Mouse (Mus musculus): ENCODE results near the gene Msantd2. TPM values are rescaled to one million over a fixed set of nuclear protein-coding genes. Genes with fewer than 3 reads are reported as not detected.

Gene Msantd2
- total RNA-seq (2015) (14.8 and 18.3 TPM in 2 replicates), total RNA-seq (2017) (21.9 and 40.8 TPM in 2 replicates)

DNA sequence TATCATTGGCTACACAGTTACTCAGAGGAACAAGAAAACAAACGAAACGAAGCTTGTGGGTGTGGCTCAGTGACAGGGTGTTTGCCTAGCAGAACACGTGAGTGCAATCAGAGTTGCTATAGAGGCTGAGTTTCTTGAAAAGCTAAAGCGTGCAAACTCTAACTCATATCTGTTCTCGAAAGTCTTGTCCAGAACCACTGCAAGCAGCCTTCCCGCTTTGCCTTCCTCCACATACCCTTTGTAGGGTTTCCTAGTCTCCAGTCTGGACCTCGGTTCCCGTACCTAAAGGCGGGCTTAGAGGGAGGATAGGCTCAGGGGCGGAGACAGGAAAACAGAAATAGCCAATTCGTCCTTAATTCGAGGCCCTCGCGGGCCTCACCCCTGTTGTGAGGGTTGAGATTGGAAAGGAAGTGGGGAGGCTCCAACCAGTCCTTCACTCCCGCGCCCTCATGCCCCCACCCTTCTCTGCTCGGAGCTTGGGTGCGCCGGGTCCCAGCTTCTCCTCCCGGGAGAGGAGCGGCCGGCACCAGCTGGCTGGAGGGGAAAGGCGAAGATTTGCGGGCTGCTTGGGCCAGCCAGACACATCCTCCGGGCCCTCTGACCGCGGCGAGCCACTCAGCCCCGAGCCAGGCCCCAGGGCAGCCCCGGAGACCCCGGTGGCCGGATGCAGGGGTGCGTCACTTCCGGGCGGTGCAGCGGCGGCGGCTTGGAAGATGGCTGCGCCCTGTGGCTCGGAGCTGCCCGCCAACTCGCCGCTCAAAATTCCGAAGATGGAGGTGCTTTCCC is at the start of gene Msantd2:
Gene Msantd2, plus strand, starts transcription at position 709 of the 786 bp plus-strand sequence.
- peak; percentile 79 for ATAC-seq (replicated peaks; ENCODE audit: poor library complexity)

DNA sequence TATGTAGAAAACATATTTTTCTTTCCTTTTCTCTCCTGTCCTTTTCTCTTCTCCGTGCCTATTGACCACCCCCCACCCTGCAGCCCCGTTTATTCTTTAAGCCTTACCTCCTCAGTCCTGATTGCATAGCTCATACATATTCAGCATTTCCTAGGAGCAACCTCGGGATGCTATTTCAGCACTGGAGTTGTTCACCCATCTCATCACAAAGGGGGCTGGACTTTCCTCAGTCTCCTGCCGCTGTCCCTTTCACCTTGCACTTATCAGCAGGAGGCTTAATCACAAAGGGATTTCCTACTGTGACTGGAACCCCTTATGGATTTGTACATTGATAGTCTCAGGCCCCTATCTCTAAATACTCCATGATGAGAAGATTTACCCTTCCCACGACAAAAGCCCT is 36.7 kb upstream of the Msantd2 start:
- no peak for ATAC-seq (replicated peaks; ENCODE audit: poor library complexity)

DNA sequence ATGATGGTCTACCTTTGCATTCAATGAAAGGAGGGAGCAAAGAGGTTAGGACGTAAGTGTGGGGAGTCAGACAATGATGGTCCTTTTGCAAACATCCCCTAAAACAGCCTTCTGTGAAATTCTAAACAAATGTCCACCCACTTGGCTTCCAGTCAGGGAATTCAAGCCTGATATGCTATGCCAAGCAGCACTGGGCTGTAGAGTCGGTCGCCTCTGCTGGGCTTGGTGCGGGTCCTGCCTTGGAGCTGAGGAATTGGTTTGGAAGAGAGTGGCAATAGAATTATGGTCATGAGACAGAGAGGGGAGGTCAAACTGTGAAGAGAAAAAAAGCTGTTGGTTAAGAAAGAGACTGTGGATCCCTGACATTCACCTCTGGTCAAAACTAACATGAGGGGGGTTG is 35.8 kb upstream of the Msantd2 start:
- ATAC-seq (replicated peaks; ENCODE audit: poor library complexity): no peak

DNA sequence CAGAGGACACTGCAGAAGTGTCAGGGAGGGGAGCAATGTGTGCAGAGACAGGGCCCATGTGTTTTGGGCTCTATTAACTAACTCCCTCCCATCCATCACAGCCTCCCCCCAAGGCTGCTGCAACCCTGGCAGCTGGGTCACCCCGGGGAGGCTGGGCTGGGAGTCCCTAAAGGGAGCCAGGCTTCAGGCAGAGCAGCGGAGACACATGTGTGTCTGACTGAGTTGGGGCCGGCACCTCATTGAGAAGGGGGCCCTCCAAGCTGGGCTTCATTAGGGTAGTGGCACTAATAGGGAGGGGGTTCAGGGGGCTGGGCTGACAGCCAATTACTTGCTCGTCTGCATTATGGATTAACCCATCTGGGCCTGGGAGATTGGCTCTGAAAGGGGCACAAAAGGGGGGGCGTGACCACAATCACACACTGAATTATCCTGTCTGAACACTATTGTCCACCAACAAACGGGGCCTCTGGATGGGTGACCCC is 35.1 kb upstream of the Msantd2 start:
- no peak for ATAC-seq (replicated peaks; ENCODE audit: poor library complexity)

DNA sequence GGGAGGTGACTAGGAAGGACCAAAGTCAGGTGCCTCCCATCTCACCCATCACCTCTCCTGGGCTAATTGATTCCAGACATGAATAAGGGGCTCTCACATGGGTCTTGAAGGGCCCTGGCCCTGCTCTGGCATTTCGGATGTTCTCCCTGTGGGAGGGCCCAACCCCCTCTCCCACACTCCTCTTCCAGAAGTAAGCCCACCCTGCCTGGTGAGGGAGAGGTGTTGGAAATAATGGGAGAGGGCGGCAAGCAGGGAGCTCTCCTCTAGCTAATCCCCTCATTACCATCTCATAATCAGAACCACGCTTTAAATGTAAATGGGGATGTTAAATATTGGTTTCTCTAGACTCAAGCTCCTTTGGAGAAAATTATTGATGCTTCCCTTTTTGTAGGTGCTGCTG is 34.1 kb upstream of the Msantd2 start:
- ATAC-seq (replicated peaks; ENCODE audit: poor library complexity): no peak

DNA sequence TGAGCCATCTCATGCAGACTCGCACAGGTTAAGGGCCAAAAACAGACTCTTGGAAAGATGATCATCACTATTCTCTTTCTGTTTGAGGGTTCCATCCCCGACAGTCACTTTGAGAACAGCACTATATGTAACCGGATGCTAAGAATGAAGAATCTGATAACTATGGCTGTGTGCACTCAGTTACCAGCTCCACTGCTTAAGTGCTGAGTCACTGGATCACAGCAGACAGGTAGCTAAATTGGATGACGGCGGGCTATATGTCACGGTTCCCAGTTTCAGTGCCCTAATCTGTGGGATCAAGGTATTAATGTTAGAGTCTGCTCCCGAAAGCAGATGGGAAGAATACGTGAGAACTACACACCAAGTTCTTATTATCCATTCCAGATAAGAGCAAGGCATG is 33.3 kb upstream of the Msantd2 start:
- ATAC-seq (replicated peaks; ENCODE audit: poor library complexity): no peak

DNA sequence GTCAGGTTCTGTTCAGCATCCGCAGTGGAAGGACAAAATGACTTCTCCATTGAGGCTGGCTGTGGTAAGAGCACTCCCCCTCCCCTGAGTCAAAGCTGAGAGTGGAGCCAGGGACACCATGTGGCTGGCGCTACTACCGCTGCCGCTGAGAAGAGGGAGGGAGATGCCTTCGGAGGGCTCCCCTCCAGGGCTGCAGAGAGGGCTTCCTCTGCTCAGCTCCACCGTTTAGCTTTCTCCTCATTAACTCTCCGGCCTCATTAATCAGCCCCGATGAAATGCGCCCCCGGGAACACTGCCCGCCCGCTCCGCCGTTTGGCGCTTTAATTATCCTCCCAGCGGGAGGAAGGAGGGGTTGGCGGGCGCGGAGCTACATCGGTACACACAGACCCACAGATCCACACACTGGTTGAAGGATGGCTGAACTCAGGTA is 32.6 kb upstream of the Msantd2 start:
- peak; percentile 47 for ATAC-seq (replicated peaks; ENCODE audit: poor library complexity)

DNA sequence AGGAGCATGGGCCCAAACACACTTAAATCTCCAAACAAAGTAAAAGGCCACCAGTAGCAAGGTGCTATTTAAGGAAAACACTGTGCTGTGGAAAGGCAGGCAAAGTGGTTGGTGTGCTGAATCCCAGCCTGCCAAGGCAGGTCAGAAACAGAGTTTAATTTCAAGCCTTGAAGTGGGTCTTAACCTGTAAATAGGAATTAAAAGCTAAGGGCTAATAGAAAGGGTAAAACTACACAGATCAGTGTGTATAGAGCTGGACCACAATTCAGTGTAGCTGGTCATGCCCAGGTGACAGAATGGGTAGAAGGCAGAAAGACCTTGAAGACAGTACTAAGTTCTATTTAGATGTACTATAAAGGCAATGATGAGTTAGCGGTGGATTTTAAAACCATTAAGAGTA is 32.0 kb upstream of the Msantd2 start:
- ATAC-seq (replicated peaks; ENCODE audit: poor library complexity): no peak

DNA sequence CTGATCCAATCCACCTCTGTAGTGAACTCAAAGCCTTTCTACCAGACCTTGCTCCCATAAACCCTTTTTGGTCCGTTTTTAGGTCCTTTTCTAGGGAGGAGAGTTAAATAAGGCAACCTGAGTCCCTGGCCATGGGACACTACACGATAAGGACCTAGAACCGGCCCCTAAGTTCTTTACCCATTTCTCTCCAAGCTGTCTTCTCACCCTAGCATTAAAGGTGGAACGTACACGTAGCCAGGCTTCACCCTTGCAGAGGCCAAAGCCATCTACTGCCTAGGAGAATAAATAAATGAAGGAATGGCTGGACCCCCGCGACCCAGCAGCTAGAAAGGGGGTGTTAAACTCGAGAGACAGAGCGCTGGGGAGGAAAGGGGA is 29.5 kb upstream of the Msantd2 start:
- ATAC-seq (replicated peaks; ENCODE audit: poor library complexity): no peak

DNA sequence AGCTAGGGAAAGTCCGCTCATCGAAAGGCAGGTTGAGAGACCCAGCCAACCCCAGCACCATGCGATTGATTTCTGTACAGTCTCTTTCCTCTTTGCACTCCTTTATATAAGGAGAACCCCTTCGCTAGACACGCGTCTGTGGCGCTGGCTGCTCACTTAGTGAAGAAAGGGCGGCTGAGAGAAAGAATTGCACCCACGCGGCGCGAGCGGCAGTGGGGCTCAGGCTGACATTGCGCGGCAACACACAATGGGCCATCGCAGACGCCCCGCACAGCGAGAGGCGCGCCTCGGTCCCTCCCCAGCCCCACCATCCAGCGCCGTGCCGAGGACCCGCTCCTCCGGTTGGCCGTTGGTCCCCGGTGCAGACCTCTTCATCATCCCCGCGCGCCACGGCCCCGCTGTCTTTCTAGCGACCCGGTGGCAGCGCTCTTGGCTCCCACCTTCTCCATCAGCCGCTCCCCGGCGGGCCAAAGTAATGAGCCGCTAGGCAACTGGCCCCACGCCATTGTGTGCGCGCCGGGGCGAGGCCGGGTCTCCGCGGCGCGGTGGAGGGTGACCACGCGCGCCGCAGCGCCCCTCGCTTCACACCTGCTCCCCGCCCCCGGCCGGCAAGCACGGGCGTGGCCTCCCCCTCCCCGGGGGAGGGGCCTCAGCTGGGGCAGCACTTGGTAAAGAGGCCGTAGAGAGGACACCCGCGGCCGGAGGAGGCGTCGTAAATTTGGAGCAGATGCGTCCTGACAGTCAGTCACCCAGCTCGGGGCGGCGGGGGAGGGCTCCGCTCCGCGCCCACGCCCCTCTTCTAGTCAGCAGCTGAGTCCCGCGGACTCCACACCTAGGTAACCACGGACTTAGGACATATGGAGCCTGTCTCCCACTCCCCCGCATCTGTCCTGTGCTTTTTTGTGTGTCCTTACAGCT is 28.8 kb upstream of the Msantd2 start:
- peak; percentile 33; the same call in 1 of the 2 replicates for ATAC-seq (replicated peaks; ENCODE audit: poor library complexity)

DNA sequence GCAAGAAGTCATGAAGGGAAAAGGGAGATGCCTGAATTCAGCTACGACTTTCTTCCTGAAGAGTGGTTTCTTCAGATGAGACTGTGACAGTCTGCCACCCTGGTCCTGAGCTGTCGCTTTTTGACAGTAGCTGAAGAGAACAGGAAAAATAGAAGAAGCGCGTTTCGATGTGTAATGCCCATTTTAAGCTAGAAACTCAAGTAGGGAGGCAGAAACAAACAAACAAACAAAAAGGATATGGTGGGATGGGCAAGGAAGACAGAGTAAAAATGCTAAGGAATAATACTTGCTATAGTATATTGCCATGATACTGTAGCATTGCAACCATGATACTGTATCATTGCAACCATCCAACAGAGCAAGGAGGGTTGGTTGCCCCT is 28.2 kb upstream of the Msantd2 start:
- no peak for ATAC-seq (replicated peaks; ENCODE audit: poor library complexity)

DNA sequence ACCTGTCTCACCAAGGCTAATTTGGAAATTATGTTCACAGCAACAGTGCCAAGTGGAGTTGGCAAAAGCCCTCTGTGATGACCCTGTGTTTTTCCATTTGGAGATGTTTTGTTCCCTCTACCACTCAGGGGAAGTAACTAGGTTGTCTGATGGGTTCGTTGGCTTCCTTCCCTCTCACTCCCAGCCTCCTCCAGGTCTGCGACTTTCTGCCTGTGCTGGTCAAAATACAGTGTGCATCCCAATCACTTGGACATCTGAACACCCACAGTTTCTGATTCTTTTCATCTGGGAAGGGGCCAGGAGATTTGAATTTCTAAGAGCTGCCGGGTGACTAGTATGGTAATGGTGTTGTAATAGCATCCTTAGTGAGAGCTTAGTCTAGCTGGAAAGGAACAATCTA is 27.5 kb upstream of the Msantd2 start:
- ATAC-seq (replicated peaks; ENCODE audit: poor library complexity): no peak

DNA sequence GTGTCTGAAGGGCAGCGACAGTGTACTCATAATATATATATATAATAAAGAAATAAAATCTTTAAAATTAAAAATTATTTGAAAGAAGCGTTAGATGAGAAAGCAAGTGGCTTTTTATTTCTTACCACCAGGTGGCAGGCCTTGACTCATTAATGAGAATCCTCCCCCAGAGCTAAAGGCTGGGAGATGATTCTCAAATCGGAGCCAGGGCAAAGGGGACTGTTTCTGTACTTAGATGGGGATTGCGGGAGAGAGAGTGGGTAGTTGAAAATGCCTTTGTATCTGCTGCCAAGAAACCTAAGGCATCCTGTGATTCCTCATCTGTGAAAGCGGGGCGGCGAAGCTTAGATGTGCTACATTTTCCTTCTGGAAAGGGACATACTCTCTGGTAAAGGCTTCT is 26.4 kb upstream of the Msantd2 start:
- ATAC-seq (replicated peaks; ENCODE audit: poor library complexity): peak; percentile 79

DNA sequence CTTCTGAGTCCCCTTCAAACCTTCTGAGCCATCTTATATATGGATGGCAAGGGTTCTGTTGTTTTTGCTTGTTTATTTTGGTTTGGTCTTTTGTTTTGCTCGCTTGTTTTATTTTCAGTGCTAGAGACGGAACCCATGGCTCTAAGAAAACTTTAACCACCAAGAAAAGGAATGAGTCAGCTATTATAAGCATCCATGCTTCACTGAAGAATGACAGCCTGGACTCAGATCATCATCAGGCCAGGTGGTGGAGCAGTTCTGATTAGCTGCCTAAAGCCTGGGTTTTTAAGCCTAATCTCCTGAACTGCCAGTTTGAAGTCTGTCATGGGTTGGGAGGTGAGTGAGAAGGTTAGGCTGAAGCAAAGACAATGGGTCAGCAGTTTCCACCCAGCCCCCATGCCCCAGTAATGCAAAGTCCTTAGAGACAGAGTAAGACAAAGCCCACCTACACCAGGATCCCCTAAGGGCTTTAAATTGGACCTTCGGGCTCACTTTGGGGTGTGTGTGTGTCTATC is 15.5 kb upstream of the Msantd2 start:
- 0 out of 2 replicates have a peak, but pooled peaks have one; percentile 11 for ATAC-seq (replicated peaks; ENCODE audit: poor library complexity)

DNA sequence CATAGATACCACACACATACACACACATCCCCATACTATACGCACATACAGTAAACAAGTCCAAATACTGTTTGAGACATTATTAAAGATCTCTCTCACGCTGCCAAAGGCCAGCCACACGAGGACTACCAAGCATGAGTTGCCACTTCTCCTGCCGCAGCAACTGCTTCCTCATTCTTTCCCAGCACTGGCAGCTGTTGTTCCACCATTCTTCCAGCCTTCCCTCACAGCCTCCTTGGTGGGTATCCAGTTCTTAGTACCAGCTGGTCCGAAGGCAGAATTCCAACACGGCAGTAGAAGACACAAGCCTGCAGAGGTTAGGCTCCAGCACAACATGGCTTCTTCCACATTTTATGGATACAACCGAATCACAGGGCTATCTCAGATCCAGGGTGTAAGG is 14.2 kb upstream of the Msantd2 start:
- ATAC-seq (replicated peaks; ENCODE audit: poor library complexity): peak; percentile 52

DNA sequence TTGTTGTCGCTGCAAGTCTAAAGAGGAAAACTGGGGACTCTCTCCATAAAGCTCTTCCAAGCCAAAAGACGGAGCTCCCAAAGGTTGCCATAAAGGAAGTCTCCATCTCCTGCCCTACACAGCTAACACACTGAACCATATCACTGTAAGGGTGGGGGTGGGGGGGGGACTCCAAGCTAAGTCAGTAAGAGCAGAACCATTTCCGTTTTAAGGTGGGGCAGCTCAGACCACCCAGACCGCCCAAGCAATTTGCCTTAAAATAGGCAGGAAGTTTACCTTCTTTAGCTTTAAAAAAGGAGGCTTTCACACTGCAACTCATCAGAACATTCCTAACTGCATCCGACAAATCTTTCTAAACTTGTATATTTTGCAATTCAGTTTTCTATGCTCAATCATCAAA is 4.0 kb upstream of the Msantd2 start:
- no peak for ATAC-seq (replicated peaks; ENCODE audit: poor library complexity)

DNA sequence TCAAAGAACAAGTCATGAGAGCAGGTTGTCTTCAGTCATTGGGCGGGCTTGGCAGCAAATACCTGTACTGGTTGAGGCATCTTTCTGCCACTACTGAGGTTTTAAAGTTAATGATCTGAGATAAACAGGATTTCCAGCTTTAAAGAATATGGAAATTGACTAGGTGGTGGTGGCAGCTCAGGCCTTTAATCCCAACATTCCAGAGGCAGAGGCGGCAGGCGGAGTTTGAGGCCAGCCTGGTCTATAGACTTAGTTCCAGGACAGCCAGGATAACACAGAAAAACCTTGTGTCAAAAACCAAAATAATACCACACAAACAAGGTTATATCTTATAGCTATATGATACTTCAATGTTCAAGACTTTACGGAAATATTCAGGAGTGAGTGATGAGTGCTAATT is 1.1 kb upstream of the Msantd2 start:
- ATAC-seq (replicated peaks; ENCODE audit: poor library complexity): no peak

DNA sequence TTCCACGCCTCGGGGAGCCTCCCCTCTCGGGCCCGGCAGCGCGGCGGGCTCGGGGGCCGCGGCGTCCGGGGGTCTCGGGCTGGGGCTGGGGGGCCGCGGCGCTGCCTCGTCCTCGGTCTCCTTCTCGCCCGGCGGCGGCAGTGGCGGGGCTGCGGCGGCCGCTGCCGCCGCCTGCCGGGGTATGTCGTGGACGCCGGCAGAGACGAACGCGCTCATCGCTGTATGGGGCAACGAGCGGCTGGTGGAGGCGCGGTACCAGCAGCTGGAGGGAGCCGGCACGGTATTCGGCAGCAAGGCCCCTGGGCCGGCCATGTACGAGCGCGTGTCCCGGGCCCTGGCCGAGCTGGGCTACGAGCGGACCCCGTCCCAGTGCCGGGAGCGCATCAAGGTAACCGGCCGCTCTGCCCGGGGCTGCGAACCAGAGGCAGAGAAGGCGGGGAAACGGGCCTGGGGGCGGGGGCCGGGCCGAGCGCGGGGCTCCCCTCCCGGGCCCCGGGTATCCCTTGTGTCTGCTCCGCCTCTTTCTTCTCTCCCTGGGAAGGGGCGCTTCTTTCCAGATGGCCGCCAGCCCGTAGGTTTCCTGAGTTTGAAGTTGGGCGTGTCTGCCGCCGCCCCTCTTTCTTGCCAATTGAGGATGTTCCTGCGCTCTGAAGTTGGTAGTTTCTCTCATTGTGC is 464 bp downstream of the Msantd2 start:
- peak; percentile 59 for ATAC-seq (replicated peaks; ENCODE audit: poor library complexity)

DNA sequence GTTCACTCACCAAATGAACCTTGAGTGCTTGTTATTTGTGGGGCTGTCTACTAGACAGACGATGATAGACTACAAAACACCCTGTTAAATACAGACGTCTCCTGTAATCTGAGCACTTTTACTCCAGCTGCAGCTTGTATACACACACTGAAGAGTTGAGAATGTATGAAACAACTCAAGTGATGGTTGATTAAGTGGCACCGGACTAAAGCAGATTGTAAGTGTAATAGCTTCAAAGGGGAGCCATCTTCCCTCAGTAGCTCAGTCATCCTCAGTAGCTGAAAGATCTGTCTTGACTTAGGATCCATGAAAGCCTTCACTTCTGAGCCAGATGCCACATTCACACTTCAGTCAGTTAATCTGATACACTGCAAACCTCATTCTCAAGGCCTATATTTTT is 6.6 kb downstream of the Msantd2 start:
- ATAC-seq (replicated peaks; ENCODE audit: poor library complexity): no peak

DNA sequence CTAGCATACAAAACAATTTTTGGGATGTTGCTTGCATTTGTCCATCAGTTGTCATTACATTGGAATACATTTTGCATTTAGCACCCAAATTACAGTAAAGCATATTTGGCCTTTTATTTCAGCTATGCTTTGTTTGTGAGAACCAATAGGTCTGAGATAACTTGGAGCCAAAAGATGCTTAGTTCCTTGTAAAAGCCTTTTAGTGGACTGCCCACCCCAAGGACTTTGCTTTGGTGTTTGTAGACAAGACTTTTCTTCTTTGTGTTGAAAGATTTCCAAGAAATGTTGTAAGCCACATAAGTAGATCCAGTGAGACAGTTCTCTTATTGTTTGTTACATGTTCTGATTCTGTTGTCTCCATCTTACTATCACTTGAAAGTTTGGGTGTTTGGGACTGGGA is 7.2 kb downstream of the Msantd2 start:
- ATAC-seq (replicated peaks; ENCODE audit: poor library complexity): no peak

DNA sequence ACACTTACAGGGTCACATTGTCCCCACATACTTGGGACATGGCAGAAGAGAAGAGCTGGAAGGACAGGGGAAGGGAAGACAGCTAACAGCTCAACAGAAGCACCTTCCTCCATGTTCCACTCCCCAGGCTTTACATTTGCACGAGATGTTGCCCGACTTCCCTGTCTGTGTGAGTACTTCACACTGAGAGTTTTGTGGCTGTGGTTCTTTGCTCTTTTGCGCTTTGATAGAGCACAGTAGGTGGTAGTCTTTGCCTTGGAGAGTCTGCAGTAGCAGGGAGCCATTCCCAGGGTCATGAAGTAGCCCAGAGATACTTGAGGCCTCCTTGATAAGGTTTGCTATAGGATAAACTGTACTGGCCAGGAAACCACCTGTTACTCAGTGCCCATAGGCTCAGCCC is 11.1 kb downstream of the Msantd2 start:
- ATAC-seq (replicated peaks; ENCODE audit: poor library complexity): no peak
